Mouse (Mus musculus) liver, postnatal 0 days (tissue): ENCODE measurements around the gene Phf6. TPM values are rescaled to one million over a fixed set of nuclear protein-coding genes. Genes with fewer than 3 reads are reported as not detected.
A peak's percentile ranks its signal among the peaks of the same experiment; 100 is the strongest.

Source experiments
- ATAC-seq: fragments of 200-750 bp; cut with Nextera tagmentation; 2 replicates; pipeline ENCODE4 v1.8.0; 2017; ENCODE audit warnings: mild to moderate bottlenecking, moderate library complexity
- DNase-seq: peaks from one replicate; pipeline ENCODE4 v3.0.0-alpha.2; 2016
- H3K27ac ChIP-seq: fragments of 300-500 bp; sonication (generic); 2 replicates; pipeline ENCODE4 v1.5.1; 2014; ENCODE audit warnings: antibody characterized with exemption, moderate library complexity, mild to moderate bottlenecking, low read depth
- H3K27me3 ChIP-seq: fragments of 300-500 bp; sonication (generic); 2 replicates; pipeline ENCODE4 v1.6.1; 2014; ENCODE audit warnings: low read length, control low read depth, mixed read lengths; ENCODE audit not compliant: insufficient read depth
- H3K36me3 ChIP-seq: fragments of 300-500 bp; sonication (generic); replicated peaks from 2 replicates; pipeline ENCODE4 v1.6.1; 2014; ENCODE audit warnings: mild to moderate bottlenecking, control low read depth, low read length, moderate library complexity, mixed read lengths; ENCODE audit not compliant: insufficient read depth
- H3K4me1 ChIP-seq: fragments of 300-500 bp; sonication (generic); 2 replicates; pipeline ENCODE4 v1.6.1; 2014; ENCODE audit warnings: antibody characterized with exemption, mild to moderate bottlenecking, control low read depth; ENCODE audit not compliant: insufficient read depth
- H3K4me2 ChIP-seq: fragments of 300-500 bp; sonication (generic); 2 replicates; pipeline ENCODE4 v1.6.1; 2014; ENCODE audit warnings: low read depth, mild to moderate bottlenecking, low read length, moderate library complexity, mixed read lengths
- H3K4me3 ChIP-seq: fragments of 300-500 bp; sonication (generic); 2 replicates; pipeline ENCODE4 v1.5.1; 2014; ENCODE audit warnings: low read depth, low read length
- H3K9ac ChIP-seq: fragments of 300-500 bp; sonication (generic); replicated peaks from 2 replicates; pipeline ENCODE4 v1.6.1; 2014; ENCODE audit warnings: mild to moderate bottlenecking, moderate library complexity
- H3K9me3 ChIP-seq: fragments of 300-500 bp; sonication (generic); 2 replicates; pipeline ENCODE4 v1.6.1; 2016; ENCODE audit warnings: mild to moderate bottlenecking, control low read depth, low read length, mixed read lengths
- CTCF ChIP-seq: sonication (generic); IDR thresholded peaks from 2 replicates; pipeline ENCODE4 v1.5.1; 2016; ENCODE audit warnings: antibody characterized with exemption, low read depth
- EP300 ChIP-seq: IDR thresholded peaks from 2 replicates; pipeline ENCODE4 v1.6.1; 2016; ENCODE audit warnings: antibody characterized with exemption, low read depth, mild to moderate bottlenecking
- WGBS: fragments of 180-500 bp; shearing (Covaris S2); extraction: QIAGEN DNeasy Blood & Tissue Kit; methylation state at CpG from one replicate; pipeline ENCODE4 v1.1.7; 2014; ENCODE audit not compliant: insufficient replicate concordance; 5-methylcytosine and 5-hydroxymethylcytosine counted together
- polyA plus RNA-seq: library from polyadenylated mRNA; unstranded; fragments of >200 nt; fragmentation: Nextera tagmentation; extraction: Ambion mirVana; gene quantifications from 2 replicates; pipeline ENCODE4 v1.2.1, GENCODE M21; 2015

The Phf6 gene
- polyA plus RNA-seq, 1 experiment from 2014 or later, result 4.2 TPM

GRCm38 (mm10) chrX:52914705-52915104 lies 2.6 kb downstream of the Phf6 start:
- no peak overlapping the region for H3K9ac ChIP-seq
- no peaks in the 10 kb centered on the region for H3K4me1 ChIP-seq
- no peak overlapping the region for H3K4me3 ChIP-seq
- no peak overlapping the region for H3K27ac ChIP-seq
- no peak for TF ChIP-seq EP300
- no peak for TF ChIP-seq CTCF
- no peaks in the 10 kb centered on the region for H3K36me3 ChIP-seq
- ATAC-seq (no peak), DNase-seq (no peak)
- H3K9me3 ChIP-seq, result no peaks in the 10 kb centered on the region
- no peaks in the 10 kb centered on the region for H3K27me3 ChIP-seq
- H3K4me2 ChIP-seq, result no peak overlapping the region

- no peak overlapping the region for H3K9ac ChIP-seq
- H3K27ac ChIP-seq, result no peak overlapping the region
- WGBS, result 63% methylated on average over 7 of the region's 7 CpGs
- DNase-seq, result no peak
- no peaks in the 10 kb centered on the region for H3K36me3 ChIP-seq
- no peak overlapping the region for H3K4me2 ChIP-seq
- H3K9me3 ChIP-seq, result no peaks in the 10 kb centered on the region
- TF ChIP-seq CTCF (peak; percentile 43), EP300 (no peak)
- H3K4me1 ChIP-seq, result no peaks in the 10 kb centered on the region
- H3K27me3 ChIP-seq, result no peaks in the 10 kb centered on the region
- H3K4me3 ChIP-seq, result no peak overlapping the region
- ATAC-seq, result no peak
Observed at GRCm38 (mm10) chrX:52916516-52916915, 4.5 kb downstream of the Phf6 start.

- Histone ChIP-seq H3K9me3 (no peaks in the 10 kb centered on the region), H3K4me2 (no peak overlapping the region), H3K27ac (no peak overlapping the region), H3K4me1 (no peaks in the 10 kb centered on the region), H3K36me3 (no peaks in the 10 kb centered on the region), H3K27me3 (no peaks in the 10 kb centered on the region), H3K4me3 (no peak overlapping the region), H3K9ac (no peak overlapping the region)
- 71% methylated on average over 9 of the region's 9 CpGs for WGBS
- ATAC-seq, result no peak
- no peak for DNase-seq
- TF ChIP-seq CTCF, result no peak
- no peak for TF ChIP-seq EP300
Observed at GRCm38 (mm10) chrX:52926726-52927125, 14.7 kb downstream of the Phf6 start.

GRCm38 (mm10) chrX:52928883-52929282 lies 16.8 kb downstream of the Phf6 start:
- WGBS, result 12% methylated on average over 1 of the region's 1 CpGs
- peak; percentile 25 for DNase-seq

GRCm38 (mm10) chrX:52929779-52930178 lies 17.7 kb downstream of the Phf6 start:
- no peak overlapping the region for H3K27ac ChIP-seq
- TF ChIP-seq CTCF (no peak), EP300 (no peak)
- H3K27me3 ChIP-seq, result no peaks in the 10 kb centered on the region
- no peaks in the 10 kb centered on the region for H3K36me3 ChIP-seq
- DNase-seq (no peak), ATAC-seq (no peak)
- WGBS, result 77% methylated on average over 3 of the region's 3 CpGs
- no peak overlapping the region for H3K4me3 ChIP-seq
- no peaks in the 10 kb centered on the region for H3K4me1 ChIP-seq
- H3K9me3 ChIP-seq, result no peaks in the 10 kb centered on the region
- no peak overlapping the region for H3K9ac ChIP-seq
- no peak overlapping the region for H3K4me2 ChIP-seq

More at GRCm38 (mm10) chrX:52928883-52929282, 16.8 kb downstream of the Phf6 start:
- no peak for ATAC-seq
- Histone ChIP-seq H3K4me2 (no peak overlapping the region), H3K4me3 (no peak overlapping the region), H3K9me3 (no peaks in the 10 kb centered on the region), H3K27me3 (no peaks in the 10 kb centered on the region), H3K4me1 (no peaks in the 10 kb centered on the region), H3K27ac (no peak overlapping the region), H3K36me3 (no peaks in the 10 kb centered on the region), H3K9ac (no peak overlapping the region)
- TF ChIP-seq CTCF (peak; percentile 70), EP300 (no peak)

- 81% methylated on average over 5 of the region's 5 CpGs for WGBS
- H3K27ac ChIP-seq, result no peak overlapping the region
- no peak overlapping the region for H3K9ac ChIP-seq
- TF ChIP-seq CTCF (no peak), EP300 (no peak)
- no peaks in the 10 kb centered on the region for H3K27me3 ChIP-seq
- H3K9me3 ChIP-seq, result no peaks in the 10 kb centered on the region
- DNase-seq (no peak), ATAC-seq (no peak)
- H3K4me2 ChIP-seq, result no peak overlapping the region
- H3K36me3 ChIP-seq, result no peaks in the 10 kb centered on the region
- H3K4me3 ChIP-seq, result no peak overlapping the region
- H3K4me1 ChIP-seq, result no peaks in the 10 kb centered on the region
Observed at GRCm38 (mm10) chrX:52930191-52930590, 18.1 kb downstream of the Phf6 start.

GRCm38 (mm10) chrX:52932161-52932560 lies 20.1 kb downstream of the Phf6 start:
- no peak for TF ChIP-seq CTCF
- TF ChIP-seq EP300, result 0 out of 2 replicates have a peak, but pooled peaks have one; percentile 14
- no peak for DNase-seq
- no peaks in the 10 kb centered on the region for H3K9me3 ChIP-seq
- WGBS, result 56% methylated on average over 1 of the region's 1 CpGs
- H3K4me1 ChIP-seq, result no peaks in the 10 kb centered on the region
- peak; percentile 77 for ATAC-seq
- no peaks in the 10 kb centered on the region for H3K36me3 ChIP-seq
- H3K27me3 ChIP-seq, result no peaks in the 10 kb centered on the region
- no peak overlapping the region for H3K9ac ChIP-seq
- no peak overlapping the region for H3K4me2 ChIP-seq
- no peak overlapping the region for H3K4me3 ChIP-seq
- no peak overlapping the region for H3K27ac ChIP-seq
